Mouse (Mus musculus): ENCODE measurements around the gene Clec4f.
"Not testable (repeated sequence)": the region's sequence is repeated elsewhere in the genome, so short reads cannot be mapped to it uniquely, and the experiment has no call there.

Gene Clec4f

DNA sequence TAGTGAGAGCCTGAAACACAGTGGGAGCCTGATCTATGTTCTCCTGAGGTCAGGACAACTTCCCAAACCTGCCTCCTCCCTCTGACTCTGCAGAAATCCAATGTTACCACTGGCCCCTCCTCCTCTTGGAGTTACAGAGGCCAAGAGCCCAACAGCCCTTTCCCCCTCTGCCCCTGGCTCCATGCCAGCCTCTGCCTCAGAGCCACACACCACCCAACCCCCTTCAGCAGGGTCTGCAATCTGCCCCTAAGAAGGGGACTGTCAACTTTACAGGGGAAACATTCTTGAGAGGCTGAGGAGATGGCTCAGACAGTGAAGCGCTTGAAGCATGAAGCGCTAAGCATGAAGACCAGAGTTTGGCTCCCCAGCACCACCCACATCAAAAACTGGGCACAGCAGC lies at the start of gene Clec4f:
Gene Clec4f, minus strand, starts transcription at position 101 of the 400 bp plus-strand sequence.
- no peak for DNase-seq (ENCODE audit: low spot score in 2 of 2)

DNA sequence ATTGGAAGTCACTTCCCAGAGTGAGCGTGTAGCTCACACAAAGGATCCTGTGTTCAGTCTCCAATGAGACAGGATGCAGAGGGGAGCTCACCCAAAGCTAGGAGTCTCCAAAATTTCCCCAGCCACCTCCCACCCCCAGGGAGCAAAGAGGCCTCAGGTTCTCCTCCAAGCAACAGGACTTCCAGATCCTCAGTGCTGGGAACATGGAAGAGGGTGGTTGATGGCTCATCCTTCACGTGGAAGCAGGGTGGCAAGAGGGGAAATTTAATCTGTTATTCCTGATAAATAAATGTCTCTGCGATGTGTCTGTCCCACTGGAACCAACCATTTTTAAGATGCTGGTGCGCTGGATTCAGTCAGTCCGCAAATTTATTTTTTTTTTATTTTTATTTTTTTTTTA lies 48.7 kb upstream of the Clec4f start:
- DNase-seq (ENCODE audit: low spot score in 2 of 2) = no peak

DNA sequence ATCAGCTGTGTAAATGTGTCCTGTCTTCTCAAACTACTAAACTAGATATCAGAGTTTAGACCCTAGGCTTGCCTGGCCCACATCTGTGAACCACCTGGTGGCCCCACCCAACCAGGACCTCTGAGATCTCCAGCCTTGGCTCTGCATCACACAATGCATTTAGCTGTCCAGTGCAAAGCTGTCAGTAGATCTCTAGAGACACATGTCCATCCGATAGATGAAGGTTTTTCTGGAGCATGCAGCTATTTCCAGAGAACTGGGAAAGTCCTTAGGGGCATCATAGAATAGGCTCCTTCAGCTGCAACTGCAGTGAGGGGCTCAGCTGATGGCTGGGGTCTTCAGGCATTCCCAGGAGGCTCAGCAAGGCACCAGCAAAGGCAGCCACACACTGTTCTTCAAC lies 48.3 kb upstream of the Clec4f start:
- DNase-seq (ENCODE audit: low spot score in 2 of 2) = no peak

DNA sequence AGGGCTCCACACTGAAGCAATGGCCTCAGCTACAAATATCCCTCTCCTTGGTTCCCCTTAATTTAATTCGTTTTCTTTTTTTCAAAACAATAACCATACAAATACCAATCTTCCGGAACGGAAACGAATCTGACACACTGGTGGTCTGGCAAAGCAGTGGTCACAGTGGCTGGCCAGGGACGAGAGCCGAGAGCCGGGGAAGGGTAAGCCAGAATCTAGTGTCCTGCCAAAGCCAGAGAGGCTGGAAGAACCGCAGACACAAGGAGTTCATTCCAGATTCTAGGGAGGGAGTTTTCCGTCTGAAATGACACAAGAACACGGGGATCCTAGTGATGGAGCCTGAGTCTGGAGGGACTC lies 47.7 kb upstream of the Clec4f start:
- no peak for DNase-seq (ENCODE audit: low spot score in 2 of 2)

DNA sequence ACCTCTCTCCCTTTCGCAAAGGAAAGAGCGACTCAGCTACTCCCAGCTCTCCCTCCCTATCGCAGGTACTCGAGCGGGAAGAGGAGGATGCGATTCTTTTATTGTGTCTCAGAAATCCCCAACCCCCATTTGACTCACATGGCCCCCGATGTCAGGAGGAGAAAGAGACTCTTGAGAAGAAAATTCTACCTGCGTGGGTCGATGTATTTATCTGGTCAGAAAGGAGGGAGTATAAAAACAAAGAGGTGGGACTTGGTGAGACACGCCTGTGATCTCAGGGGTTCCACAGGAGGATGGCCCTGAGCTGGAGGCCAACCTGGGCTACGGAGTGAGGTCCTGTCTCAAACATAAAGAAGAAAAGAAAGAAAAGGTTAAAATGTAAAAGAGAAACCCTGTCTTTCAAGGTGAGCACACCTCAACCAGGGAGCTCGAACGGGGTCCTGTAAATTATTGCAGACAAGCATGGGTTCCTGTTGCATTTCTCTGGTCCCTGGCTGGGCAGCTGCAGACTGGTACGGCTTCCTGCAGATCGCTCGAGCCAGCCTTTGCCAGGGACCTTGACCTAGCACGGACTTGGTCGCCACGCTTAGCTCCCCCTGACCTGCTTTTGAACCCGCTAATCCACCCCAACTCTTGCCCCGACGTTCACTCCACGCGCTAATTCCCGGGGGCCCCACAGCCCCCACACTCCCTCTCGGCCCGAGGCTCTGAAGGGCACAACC lies 47.2 kb upstream of the Clec4f start:
- no peak for DNase-seq (ENCODE audit: low spot score in 2 of 2)

DNA sequence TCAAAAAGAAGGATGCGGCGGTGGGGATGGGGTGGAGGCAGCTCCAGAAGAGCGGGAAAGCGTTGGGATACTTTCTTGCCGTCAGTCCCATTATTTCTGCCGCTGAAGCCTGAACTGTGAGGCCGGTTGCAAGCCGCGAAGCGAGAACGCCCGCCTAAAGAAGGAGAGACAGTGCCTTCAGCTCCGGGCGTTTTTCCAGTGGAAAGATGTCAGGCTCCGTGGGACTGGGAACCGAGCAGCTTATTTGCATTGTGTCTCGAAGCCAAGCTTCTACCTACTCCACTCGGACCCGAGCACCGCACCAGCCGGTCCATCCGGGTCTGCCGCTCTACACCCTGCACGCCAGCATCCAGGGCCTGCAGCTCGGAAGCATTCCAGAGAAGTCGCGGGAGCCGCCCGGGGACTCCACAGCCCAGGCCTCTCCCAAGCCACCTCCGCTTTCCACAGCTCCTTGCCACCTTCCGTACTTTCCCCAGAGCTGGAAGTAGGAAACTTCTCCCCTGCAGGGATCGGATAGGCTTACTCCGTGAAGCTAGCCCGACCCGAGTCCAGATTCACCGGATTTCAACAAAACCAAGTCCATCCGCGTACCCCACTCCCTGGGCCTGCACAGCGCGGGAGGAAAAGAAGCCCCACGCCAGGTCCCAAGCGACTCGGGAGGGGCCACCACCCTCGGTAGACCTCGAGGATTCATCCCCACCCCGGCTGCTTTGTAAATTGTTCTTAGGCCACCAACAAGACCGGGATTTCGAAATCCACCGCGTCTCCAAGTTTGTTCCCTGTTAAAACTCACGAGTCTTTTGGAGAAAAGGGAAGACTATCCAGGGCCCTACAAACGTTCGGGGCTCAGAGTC lies 46.4 kb upstream of the Clec4f start:
- no peak for DNase-seq (ENCODE audit: low spot score in 2 of 2)

DNA sequence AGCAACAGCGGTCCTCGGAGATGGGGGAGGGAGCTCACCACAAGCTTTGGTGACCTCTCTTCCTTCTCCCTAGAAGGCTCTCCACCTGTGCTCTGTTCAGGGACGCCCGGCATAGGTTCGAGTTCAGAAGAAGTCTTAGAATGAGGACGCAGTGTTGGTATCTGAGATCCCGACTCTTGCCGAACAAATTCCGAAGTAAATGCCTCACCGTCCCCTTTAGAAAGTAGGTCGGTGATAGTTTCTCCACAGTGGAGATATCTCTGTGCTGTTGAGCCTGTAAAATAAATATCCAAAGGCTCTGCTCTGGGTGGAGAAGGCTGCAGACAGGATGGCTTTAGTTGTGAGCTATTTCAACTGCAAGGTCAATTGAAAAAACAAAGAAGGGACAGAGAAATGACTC lies 45.0 kb upstream of the Clec4f start:
- no peak for DNase-seq (ENCODE audit: low spot score in 2 of 2)

DNA sequence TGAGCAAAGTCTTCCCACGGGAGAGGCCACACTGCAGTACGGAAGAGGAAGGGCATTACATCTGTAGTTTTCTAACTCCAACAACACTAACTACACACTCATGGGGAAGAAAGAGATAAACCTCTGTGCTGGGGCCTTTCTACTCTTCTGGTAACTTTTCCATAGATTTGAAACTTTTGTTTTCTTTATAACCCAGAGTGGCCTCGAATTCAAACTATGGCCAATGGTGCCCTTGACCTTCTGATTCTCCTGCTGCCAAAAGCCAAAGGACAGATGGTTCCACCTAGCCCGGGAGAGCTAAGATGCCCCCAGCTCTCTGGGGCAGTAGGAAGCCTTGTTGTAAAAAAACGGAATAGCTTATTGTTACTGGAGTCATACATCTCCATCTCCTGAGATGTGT lies 44.0 kb upstream of the Clec4f start:
- no peak for DNase-seq (ENCODE audit: low spot score in 2 of 2)

DNA sequence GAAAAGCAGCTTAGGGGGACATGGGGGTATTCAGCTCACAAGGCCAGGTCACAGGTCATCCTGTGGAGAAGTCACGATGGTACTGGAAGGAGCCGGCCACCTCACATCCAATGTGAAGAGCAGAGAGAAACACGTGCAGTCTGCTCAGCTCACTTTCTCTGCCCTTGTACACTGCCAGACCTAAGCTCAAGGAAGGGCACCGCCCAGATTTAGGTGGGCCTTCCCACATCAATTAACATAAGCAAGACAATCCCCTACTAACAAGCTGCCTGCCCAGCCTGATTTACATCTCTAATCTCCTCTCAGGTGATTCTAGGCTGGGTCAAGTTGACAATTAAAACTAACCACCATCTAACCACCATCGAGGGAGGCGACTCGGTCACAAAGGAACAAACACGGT lies 41.9 kb upstream of the Clec4f start:
- DNase-seq (ENCODE audit: low spot score in 2 of 2) = no peak

DNA sequence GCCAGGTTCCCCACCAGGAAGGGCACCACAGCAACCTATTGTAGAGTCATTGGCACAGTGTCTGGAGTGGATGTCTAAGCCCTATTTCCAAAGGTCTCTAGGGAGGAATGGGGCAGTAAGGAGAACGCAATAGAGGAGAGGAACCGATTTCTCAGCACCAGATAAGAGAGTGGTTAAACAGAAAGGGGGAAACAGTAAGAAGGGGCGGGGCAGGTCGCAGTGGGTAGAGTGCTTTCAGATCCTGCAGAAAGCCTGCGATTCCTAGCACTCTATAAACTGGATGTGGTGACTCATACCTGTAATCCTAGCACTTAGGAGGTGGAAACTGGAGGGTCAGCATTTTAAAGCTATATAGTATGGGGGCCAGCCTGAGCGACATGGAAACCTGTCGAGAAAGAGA lies 40.7 kb upstream of the Clec4f start:
- no peak for DNase-seq (ENCODE audit: low spot score in 2 of 2)

DNA sequence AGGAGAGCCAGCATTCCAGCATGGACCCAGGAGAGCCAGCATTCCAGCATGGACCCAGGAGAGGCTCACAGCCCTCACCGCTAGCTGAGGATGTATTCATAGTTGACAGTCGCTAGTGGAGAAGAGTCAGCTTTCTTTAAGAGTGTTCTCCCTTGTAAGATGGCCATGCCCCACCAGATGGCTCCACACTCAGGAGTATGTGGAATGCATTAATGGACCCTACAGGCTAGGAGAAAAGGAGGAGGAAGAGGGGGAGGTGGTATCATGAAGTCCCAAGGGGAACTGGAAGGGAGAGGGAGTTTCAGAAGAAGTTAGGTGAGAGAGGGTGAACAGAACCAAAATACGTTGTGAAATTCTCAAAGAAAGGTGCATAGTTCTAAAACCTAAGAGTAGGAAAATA lies 39.7 kb upstream of the Clec4f start:
- no peak for DNase-seq (ENCODE audit: low spot score in 2 of 2)

DNA sequence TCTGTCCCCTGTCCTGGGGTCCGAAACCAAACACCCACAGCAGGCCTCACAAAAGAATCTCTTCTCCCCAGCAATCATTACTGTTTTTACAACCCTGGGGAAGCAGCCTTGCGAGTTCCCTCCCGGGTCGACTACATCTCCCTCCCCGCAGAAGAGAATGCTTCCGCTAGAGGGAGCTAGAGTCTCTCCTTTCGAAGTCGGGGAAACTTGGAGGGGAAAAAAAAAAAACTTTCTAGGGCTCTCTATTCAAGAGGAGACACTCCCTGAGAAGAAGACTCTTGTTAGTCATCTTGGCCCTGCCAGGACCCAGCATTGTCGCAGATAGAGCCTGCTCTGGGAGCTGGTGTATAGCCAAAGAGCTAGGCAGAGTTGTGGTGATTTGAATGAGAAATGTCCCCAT lies 37.8 kb upstream of the Clec4f start:
- peak in 1 of 2 experiments; percentile 83 for DNase-seq (ENCODE audit: low spot score in 2 of 2)

DNA sequence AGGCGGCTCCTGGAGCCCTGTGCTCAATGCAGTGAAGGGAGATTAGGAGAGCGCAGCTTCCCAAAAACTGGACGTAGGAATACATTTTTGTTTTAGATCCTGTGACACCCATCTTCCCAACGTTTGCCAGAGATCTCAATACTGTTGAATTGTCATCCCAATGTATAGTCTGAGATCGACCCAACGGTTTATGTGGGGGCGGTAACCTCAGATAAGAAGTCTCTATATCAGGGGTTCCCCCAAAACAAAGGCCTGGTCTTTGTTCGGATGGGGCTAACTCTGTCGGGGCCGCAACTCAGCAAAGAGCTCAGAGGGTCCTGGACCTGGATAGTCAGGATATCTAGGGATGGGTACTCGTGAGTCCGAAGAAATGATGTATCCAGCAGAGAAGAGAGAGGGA lies 37.0 kb upstream of the Clec4f start:
- DNase-seq (ENCODE audit: low spot score in 2 of 2) = no peak

DNA sequence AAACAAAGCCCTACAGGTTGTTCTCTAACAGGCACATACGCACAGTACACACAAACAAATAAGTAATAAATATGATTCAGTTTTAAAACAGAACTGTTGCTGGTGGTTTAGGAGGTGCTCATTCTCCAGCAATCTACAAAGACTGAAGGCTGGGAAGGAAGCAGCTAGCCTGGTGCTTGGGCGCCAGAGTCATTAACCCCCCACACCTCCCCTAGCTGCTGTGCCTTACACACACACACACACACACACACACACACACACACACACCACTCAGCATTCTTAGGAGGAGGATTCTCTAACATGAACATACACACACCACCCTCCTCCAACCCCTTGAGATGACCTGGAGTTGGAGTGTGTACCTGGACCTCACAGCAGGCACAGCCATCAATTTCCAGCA lies 34.9 kb upstream of the Clec4f start:
- DNase-seq (ENCODE audit: low spot score in 2 of 2) = no peak

DNA sequence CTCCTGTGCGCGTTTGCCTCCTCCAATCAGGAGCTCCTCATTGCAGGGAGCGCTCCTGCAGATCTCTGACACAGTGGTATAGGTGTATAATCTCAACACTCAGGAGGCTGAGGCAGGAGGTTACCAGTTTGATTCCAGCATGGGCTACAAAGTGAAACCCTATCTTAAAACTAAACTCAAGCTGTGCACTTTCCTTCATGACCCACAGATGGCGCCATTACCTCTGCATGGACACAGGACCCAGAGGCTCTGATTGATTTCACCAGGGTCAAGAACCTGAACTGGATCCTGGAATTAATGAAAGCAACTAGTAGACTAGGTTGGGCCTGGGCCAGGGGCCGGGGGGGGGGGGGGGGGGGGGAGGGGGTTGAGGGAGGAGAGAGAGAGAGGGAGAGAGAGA lies 34.3 kb upstream of the Clec4f start:
- peak in 1 of 2 experiments; percentile 45 for DNase-seq (ENCODE audit: low spot score in 2 of 2)

DNA sequence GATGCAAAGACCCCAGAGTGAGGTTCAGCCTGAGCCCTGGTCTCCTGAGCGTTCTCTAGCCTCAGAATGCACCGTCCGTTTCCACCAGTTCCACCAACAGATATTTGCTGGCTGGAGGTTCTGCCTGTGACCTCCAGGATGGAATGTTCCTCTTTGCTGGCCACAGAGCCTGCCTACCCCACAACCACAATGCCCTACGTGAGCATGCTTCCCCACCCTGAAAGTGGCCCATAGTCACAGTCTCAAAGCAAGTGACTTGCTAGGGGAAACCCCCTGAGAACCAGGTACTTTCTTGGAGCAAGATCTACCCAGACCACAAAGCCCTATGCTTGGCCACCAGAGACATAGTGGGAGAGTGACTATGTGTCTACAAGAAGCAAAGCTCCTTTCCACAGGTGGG lies 33.4 kb upstream of the Clec4f start:
- DNase-seq (ENCODE audit: low spot score in 2 of 2) = no peak

DNA sequence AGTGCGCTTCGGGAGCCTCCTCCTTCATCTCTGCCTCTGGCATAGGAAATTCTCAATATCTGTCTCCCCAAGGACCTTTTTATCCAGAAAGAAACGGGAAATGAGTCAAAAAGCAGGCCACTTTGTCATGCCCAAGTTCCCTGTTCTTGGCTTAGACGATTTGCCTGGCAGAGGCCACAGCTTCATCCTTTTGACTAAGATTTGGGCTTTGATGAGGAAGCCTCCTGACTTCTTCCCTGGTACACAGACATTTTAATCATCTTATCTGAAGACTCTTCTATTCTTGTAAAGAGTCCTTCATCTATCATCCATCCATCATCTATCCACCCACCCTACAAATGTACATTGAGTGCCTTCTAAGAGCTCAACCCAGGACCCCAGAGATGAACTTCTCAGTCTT lies 21.8 kb upstream of the Clec4f start, which contains the start of gene Cd207:
Gene Cd207, minus strand, starts transcription at position 101 of the 400 bp plus-strand sequence.
- no peak for DNase-seq (ENCODE audit: low spot score in 2 of 2)

DNA sequence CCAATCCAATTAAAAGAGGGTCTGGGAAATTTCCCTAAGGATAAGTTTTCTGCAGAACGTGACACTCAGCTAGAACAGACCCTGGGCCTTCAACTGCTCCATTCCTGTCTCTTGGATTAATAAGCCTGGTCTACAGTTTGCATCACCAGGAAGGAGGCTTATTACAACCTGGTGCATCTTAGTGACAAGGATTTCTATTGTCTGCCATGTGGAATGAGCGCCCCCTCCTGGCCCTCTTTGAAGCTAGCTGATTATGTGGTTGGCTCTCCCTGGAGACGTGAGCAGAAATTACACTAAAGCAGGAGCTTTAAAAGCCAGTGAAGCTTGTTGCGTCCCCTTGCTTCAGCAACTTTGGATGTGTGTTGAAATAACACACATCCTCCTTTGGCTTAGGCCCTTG lies 17.4 kb upstream of the Clec4f start:
- peak; percentile 61 to 87 for DNase-seq (ENCODE audit: low spot score in 2 of 2)

DNA sequence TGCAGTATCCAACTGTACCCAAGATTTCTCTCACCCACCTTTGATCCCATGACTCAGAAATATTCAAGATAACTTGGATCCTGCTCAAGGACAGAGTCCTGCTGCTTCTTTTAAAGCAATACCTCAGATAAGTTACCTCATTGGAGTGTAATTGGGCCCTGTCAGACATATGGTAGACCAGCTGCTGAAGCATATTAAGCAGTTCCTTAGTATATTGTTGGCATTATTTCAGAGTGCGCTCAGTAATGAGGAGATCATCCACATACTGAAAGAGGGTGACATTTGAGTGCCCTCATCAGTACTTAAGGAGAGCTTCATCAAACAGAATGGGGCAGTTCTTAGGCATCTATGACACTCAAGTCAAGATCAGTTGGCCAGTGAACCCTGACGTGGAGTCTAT lies 9.0 kb upstream of the Clec4f start:
- no peak for DNase-seq (ENCODE audit: low spot score in 2 of 2)

DNA sequence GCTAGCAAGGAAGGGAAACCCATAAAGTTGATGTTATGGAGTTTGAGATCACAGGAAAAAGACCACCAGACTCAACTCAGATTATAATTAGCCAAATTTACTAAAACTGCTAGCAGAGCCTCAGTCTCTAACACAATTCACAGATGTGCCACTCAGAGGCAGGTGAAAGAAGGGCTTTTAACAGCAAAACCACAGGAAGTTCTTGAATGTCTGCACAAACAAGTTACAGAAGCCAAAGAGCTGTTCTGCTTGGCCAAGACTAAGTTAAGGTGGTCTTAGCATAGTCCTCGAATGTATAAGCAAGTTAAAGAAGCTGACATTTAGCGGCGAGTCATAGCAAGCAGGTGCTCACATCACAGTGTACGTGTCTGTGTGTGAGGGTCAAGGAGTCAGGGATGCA lies 4.8 kb upstream of the Clec4f start:
- DNase-seq (ENCODE audit: low spot score in 2 of 2) = peak; percentile 22 to 45

DNA sequence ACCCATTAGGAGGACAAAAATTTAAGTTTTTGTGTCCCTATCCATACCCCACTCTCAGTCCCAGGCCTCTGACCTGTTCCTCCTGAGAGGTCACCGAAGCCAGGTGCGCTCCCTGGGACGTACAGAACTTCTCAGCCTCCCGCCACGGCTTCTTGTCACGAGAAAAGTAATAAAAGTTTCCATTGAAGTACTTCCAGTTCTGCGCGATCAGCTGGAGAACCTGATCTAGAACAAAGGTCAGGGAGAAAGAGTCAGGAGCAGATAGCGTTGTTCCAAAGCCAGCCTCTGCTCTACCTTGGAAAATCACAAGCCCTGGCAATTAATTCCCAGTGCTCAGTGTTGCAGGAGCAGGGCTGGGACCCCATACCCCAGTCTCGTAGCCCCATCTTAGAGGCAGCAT lies 9.3 kb downstream of the Clec4f start:
- no peak for DNase-seq (ENCODE audit: low spot score in 2 of 2)

DNA sequence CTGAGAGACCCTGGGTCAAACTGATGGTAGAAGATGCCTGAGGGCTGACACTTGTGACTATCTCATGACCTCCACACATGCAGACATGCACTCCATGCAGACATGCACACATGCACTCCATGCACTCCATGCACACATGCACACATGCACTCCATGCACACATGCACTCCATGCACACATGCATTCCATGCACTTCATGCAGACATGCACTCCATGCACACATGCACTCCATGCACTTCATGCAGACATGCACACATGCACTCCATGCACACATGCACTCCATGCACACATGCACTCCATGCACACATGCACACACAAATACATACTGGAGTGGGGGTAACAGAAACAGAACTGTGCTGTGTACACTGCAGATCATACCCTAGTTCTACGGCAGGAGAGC lies 20.7 kb downstream of the Clec4f start:
- DNase-seq (ENCODE audit: low spot score in 2 of 2) = no peak

DNA sequence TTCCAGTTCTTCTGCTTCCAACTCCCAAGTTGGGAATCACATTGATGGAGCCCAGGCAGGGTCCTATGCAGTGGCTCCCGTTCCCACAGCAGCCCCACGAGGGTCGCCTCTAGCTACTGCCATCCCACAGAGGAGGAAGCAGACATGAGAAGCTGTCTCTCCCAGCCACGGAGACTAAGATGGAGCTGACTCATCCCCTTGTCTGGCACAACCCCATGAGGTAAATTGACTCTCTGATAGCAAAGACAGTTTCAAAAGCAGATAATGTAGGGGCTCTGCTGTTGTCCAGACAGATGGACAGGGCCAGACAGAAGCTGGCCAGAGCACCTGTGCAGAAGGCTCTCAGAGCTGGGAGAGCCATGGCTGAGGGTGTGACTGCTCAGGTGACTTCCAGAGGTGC lies 21.4 kb downstream of the Clec4f start:
- DNase-seq (ENCODE audit: low spot score in 2 of 2) = not testable (repeated sequence)

All from thymus, postnatal 10 days (tissue).